Mouse (Mus musculus) hematopoietic stem cell, adult 5-6 weeks (primary cell): ENCODE data around the gene Leng1. TPM values are rescaled to one million over a fixed set of nuclear protein-coding genes. Genes with fewer than 3 reads are reported as not detected.

Experiments used
- ATAC-seq, 2 experiments: fragments of 125-278 bp in 1 of 2; replicated peaks in 1 of 2; 2 replicates each; pipeline ENCODE4 v1.8.0; 2016 to 2017; ENCODE audit warnings: inconsistent platforms in 2 of 2, mild to moderate bottlenecking in 2 of 2, moderate number of reproducible peaks in 2 of 2, low read depth in 1 of 2, moderate TSS enrichment in 1 of 2; ENCODE audit not compliant: low FRiP score in 2 of 2, poor library complexity in 2 of 2, severe bottlenecking in 2 of 2, insufficient read depth in 1 of 2, low TSS enrichment in 1 of 2
- total RNA-seq: library from RNA; stranded (forward); fragments of 172-1452, 232-1000 nt; gene quantifications from 2 replicates; pipeline ENCODE4 v1.2.3, GENCODE M21; 2017

Leng1 gene
- total RNA-seq, 1 experiment from 2014 or later, result 15.4 TPM

DNA sequence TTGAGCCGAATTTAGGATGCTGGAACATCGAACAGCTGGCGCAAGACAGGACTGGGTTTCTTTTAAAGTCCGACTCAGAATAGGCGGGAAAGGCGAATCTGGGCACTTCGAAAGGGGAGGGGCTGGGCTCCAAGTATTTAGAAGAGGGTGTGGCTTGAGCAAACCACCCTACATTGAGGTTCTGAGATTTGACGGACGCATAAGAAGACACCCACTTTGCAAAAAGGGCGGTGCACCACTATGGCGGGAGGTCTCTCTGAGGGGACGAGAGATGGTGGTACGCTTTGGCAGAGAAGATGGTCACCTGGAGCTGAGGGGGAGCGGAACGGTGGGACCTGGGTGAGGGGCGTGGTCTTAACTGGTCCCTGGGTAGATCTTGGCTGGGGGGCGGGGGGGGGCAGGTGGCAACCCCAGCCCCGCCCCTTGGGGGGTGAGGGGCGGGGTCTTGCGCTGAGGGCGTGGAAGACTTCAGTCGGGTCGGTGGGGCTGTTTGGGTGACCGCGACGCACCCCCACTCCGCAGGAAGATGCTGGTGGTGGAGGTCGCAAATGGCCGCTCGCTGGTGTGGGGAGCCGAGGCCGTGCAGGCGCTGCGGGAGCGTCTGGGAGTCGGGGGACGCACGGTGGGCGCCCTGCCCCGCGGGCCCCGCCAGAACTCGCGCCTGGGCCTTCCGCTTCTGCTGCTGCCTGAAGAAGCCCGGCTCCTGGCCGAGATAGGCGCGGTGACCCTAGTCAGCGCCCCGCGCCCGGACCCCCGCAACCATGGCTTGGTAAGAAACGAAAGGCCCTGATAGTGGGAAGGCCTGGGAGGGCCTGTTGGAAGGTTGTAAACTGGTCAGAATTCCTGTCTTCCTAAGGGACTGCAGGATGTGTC lies 28.7 kb upstream of the Leng1 start:
- ATAC-seq, result peak; percentile 42 to 49; a peak in 3 of 4 replicates

GRCm38 (mm10) chr7:3693809-3694075 lies 28.1 kb upstream of the Leng1 start:
- peak in 1 of 2 experiments; percentile 6; a peak in 1 of 4 replicates for ATAC-seq

DNA sequence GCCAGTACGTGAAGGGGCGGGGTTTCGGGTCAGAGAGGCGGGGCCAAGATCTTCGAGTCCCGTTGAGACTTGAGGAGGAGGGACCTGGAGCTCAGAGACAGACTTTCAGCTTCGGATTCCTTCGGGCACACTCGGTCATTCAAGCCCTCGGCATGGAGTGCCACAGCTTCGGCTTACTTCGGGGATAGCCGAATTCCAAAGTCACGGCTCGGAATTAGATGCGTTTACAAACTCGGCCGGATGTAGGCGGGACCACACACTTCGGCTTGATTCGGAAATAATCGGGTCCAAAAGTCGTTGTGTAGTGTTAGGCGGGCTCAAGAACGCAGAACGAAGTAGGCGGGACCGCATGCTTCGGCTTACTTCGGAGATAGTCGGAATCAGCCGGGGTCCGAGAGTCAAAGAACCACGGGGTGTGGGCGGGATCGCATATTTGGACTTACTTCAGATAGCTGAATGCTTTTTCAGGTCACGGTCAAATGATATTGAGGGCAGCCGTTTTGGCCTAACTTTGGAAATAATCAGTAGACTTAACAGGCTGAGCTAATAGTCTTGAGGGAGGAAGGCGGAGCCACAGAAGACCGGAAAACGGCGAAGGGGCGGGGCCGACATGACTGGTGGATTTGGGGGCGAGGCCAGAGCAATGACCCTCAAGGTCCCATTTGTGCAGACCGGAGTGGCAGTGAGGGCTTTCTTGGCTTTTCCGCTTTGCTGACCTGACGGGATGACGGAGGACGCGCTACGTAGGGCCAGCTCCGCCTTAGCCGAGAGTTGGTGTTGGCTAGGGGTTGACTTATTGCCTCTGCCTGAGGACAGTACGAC lies 27.6 kb upstream of the Leng1 start, which contains the start of gene Mboat7:
Gene Mboat7, minus strand, starts transcription at position 537 of the 822 bp plus-strand sequence.
- ATAC-seq, result peak; percentile 72 to 80

GRCm38 (mm10) chr7:3692382-3692986 lies 26.8 kb upstream of the Leng1 start, which contains the start of gene Tsen34:
TSS of gene Tsen34 (plus strand) at chr7:3692863.
- 0 out of 4 replicates have a peak, but pooled peaks of 1 of the 2 experiments have one; percentile 0 for ATAC-seq

DNA sequence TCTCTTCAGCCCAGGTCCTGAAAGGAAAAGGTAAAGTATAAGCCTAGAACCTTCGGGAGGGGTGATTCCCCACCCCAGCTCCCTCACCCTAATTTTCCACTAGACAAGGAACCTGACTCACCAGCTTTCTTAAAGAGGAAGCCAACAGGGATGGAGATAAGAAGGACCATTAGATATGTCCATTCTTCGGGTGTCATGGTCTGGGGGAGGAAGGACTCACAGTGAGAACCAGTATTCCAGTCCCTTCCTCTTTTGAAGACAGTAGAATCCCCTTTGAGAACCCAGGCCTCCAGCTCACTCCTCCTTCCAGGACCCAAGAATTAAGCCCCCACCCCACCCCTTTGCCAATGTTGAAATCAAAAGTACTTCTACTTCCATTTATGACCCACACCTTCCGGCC lies 26.3 kb upstream of the Leng1 start:
- no peak for ATAC-seq

GRCm38 (mm10) chr7:3685400-3686187 lies 20.0 kb upstream of the Leng1 start:
- no peak for ATAC-seq

DNA sequence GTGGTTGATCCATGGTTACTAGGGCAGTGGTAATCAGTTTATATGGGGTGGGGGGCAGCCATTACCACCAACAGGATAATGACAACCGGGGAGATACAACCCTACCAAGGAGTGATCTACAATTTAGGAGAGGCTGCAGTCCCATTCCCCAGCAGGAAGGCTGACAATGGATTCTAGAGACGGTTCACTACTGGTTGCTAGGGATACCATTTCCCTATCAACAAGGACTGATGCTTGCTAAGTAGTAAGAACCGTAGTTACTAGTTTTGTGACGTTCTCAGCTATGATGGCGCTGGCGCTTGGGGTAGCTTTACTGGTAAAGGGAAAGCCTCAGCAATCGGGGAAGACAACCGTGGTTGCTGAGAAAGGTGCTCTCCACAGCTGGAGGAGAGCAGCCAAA lies 19.1 kb upstream of the Leng1 start:
- ATAC-seq, result no peak

- no peak for ATAC-seq
Observed at GRCm38 (mm10) chr7:3683908-3684550, 18.4 kb upstream of the Leng1 start.

- no peak for ATAC-seq
Observed at GRCm38 (mm10) chr7:3677342-3677741, 11.7 kb upstream of the Leng1 start, which contains the start of gene Tmc4. TSS of gene Tmc4 (minus strand) at chr7:3677553.

DNA sequence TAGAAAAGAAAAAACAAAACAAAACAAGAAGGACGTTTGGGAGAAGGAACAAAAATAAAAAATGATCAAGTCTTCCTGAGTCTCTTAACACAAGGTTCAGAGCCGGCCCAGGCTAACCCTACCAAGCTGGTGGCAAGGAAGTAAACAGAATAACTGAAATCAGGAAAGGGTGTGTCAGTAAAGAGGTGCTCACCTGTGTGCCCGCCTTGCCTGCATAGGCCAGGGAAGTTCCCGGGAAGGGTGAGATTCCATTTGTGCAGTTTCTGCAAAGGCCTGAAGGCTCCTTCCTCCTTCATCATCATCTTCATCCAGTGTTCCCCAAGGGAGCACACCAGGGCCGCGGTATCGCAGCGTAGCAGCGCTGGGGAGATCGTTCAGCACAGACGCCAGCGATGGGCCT lies 10.7 kb upstream of the Leng1 start:
- no peak for ATAC-seq

DNA sequence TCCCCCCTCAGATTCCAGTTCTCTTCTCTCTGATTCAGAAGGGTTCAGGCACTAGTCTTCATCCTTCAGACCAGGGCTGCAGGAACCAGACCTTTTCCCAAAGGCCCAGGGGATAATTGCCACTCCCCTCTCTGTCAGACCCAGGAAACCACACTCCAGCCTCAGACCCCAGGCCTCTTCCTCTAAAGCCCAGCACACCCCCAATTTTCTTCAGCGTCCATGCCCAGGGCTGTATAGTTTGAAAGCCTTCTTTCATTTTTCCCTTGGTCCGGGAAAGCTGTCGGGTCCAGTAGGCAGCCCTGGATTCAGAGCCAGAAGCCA lies 9.5 kb upstream of the Leng1 start:
- ATAC-seq, result no peak

DNA sequence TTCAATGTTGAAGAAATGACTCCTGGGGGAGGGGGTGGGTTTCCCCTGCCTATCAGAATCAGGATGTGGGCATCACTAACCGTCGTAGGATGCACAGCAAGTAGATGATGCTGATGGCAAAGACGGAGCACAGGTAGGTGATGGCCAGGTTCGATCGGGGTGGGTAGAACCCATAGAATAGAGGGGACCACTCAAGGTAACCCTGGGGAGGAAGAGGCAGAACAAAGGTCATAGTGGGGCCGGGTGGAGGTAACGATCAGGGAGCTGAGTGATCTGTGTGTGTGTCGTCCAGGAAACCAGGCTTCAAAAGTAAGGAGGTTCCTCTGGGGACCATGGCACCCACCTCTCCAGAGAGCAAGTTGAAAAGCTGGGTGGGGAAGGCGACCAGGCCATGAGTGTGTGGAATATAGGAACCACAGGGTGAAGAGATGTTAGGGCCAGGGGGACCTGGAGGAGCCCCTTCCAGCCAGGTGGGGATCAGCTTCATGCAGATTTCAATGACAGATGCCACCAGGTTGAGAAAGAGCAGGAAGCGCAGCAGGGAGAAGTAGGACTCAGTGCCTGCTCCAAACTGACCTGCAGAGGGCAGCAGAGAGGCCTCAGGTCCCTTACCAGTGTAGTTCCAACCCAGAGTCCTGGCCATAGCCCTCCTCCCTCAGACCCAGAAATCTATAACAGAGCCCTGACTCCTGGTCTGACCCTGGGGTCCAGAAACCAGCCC lies 9.0 kb upstream of the Leng1 start:
- ATAC-seq, result peak; percentile 96

DNA sequence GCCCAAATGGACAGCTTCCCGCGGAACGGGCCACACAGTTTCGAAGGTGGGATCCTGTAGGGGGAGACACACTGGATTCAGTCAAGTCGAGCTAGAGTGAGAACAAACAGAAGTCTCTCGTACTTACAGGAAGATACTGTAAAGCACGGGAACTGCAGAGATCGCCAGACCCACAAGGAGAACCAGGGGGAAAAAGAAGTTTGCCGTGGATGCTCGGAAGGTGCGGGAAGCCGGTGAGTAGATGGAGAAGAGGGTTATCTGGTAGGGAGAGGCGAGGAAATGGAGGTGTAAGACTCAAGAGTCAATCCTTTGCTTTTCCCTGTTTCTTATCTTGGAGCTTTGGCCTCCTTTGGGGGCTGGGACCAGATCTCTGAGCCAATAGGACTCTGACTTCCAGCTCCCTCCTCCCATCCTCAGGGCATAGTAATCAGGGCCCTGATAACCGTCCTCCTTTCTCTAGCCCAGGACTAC lies 1.3 kb upstream of the Leng1 start:
- ATAC-seq, result peak in 1 of 2 experiments; percentile 15; a peak in 1 of 4 replicates

DNA sequence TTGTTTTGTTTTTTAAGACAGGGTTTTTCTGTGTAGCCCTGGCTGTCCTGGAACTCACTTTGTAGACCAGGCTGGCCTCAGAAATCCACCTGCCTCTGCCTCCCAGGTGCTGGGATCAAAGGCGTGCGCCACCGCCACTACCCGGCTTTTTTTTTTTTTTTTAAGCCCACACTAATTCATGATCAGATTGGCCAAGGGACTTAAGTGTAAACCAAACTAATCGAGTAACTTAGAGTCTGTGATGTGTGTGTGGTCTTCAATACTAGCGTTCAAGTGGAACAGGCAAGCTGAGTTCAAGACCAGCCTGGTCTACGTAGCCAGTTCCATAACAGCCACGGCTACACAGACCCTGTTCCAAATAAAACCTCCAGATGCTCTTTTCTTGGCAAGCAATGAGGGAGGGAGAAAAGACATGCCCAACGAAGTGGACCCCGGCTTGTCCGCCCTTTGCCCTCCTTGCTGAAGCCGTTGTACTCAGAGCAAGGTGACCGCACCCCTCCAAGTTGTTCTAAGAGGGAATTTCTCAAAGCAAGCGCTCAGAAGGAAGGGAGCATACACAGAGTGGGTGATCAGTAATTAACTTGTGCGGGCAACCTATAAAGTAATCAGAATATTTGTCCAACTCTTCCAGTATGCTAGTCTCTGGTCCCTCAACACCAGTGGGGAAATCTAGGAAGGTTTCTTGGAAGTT lies 971 bp downstream of the Leng1 start:
- no peak for ATAC-seq

GRCm38 (mm10) chr7:3658578-3658977 lies 7.1 kb downstream of the Leng1 start:
- ATAC-seq, result no peak

- ATAC-seq, result no peak
Observed at GRCm38 (mm10) chr7:3656966-3657365, 8.7 kb downstream of the Leng1 start.
